Mouse (Mus musculus): ENCODE measurements around the gene Csnk1e.

Gene Csnk1e

GRCm38 (mm10) chr15:79442961-79443518 lies 12.3 kb downstream of the Csnk1e start:
- DNase-seq (ENCODE audit: low spot score) = no peak

GRCm38 (mm10) chr15:79442257-79442611 lies 13.1 kb downstream of the Csnk1e start:
- DNase-seq (ENCODE audit: low spot score) = no peak

GRCm38 (mm10) chr15:79441331-79442256 lies 13.8 kb downstream of the Csnk1e start:
- peak; percentile 55 for DNase-seq (ENCODE audit: low spot score)

GRCm38 (mm10) chr15:79440651-79441330 lies 14.6 kb downstream of the Csnk1e start:
- no peak for DNase-seq (ENCODE audit: low spot score)

- DNase-seq (ENCODE audit: low spot score) = peak; percentile 10
Observed at GRCm38 (mm10) chr15:79440223-79440622, 15.1 kb downstream of the Csnk1e start.

- no peak for DNase-seq (ENCODE audit: low spot score)
Observed at GRCm38 (mm10) chr15:79439386-79439785, 16.0 kb downstream of the Csnk1e start.

- DNase-seq (ENCODE audit: low spot score) = no peak
Observed at GRCm38 (mm10) chr15:79438816-79439215, 16.6 kb downstream of the Csnk1e start.

- DNase-seq (ENCODE audit: low spot score) = no peak
Observed at GRCm38 (mm10) chr15:79438209-79438810, 17.1 kb downstream of the Csnk1e start.

GRCm38 (mm10) chr15:79437541-79438208 lies 17.7 kb downstream of the Csnk1e start:
- DNase-seq (ENCODE audit: low spot score) = no peak

- no peak for DNase-seq (ENCODE audit: low spot score)
Observed at GRCm38 (mm10) chr15:79436481-79436921, 18.9 kb downstream of the Csnk1e start.

- DNase-seq (ENCODE audit: low spot score) = no peak
Observed at GRCm38 (mm10) chr15:79435191-79435671, 20.1 kb downstream of the Csnk1e start.

- no peak for DNase-seq (ENCODE audit: low spot score)
Observed at GRCm38 (mm10) chr15:79432892-79433291, 22.5 kb downstream of the Csnk1e start.

- DNase-seq (ENCODE audit: low spot score) = no peak
Observed at GRCm38 (mm10) chr15:79432328-79432727, 23.0 kb downstream of the Csnk1e start.

GRCm38 (mm10) chr15:79431925-79432324 lies 23.4 kb downstream of the Csnk1e start:
- no peak for DNase-seq (ENCODE audit: low spot score)

- DNase-seq (ENCODE audit: low spot score) = no peak
Observed at GRCm38 (mm10) chr15:79430461-79431000, 24.8 kb downstream of the Csnk1e start.

GRCm38 (mm10) chr15:79429994-79430393 lies 25.4 kb downstream of the Csnk1e start:
- DNase-seq (ENCODE audit: low spot score) = no peak

GRCm38 (mm10) chr15:79429527-79429926 lies 25.8 kb downstream of the Csnk1e start:
- no peak for DNase-seq (ENCODE audit: low spot score)

GRCm38 (mm10) chr15:79428616-79429015 lies 26.8 kb downstream of the Csnk1e start:
- DNase-seq (ENCODE audit: low spot score) = no peak

- no peak for DNase-seq (ENCODE audit: low spot score)
Observed at GRCm38 (mm10) chr15:79427516-79427915, 27.9 kb downstream of the Csnk1e start.

- DNase-seq (ENCODE audit: low spot score) = no peak
Observed at GRCm38 (mm10) chr15:79425516-79425915, 29.9 kb downstream of the Csnk1e start.

- DNase-seq (ENCODE audit: low spot score) = no peak
Observed at GRCm38 (mm10) chr15:79424602-79425001, 30.8 kb downstream of the Csnk1e start.

Measured in T-cell, adult 2 months (primary cell).